Mouse (Mus musculus): ENCODE measurements around the gene Rfx7.

DNA sequence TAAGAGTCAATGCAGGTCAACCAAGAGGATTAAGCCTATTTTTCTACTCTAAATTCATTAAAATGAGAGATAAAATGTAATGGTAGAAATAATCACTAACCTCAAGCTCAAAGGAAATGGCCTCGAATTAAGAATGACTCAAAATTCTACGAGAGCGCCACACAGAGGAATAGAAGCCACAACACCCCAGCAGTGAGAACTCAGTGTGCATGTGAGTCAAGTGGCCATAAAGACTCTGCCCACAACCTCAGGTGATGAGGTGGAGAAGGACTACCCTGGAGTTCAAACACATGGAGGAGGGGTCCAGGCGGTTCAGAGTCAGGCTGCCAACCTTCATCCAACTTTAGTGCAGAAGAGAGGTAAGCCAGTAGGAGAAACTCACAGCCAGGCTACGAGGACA is 42.9 kb upstream of the Rfx7 start:
- TF ChIP-seq CTCF (IDR thresholded peaks at IDR 0.05; ENCODE audit: borderline replicate concordance, insufficient read depth, low read length) (no peak), POLR2A (IDR thresholded peaks at IDR 0.05; ENCODE audit: low read depth, low read length) (no peak)

Measured in embryonic fibroblast, embryonic 13.5 days (primary cell).